Mouse (Mus musculus) urinary bladder, postnatal 10 days (tissue): ENCODE measurements around the gene Olfr527.

ENCODE experiments used
- DNase-seq: peaks from one replicate; pipeline ENCODE4 v3.0.0; 2022; ENCODE audit warnings: low spot score

Olfr527 gene

DNA sequence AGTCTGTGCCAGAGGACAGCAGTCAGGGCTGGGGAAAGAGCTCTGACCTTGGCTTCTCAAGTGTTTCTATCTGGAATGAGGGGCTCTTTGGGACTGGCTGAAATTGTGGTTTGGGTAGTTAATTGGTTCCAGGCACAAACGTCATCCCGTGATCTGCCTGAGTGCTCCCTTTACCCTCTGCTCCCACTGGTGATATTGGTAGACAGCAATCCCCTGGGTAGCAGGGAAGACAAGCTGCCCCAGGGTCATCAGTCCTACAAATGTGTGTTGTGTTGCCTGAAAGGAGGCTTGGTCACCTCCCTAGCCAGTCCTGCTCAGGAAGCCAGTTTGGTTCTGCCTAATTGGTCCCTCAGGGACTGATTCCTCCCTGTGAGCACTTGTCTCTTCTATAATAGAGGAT lies at the start of gene Olfr527:
Olfr527 (plus strand) TSS at position 301 of the 400 bp plus-strand sequence.
- no peak for DNase-seq

DNA sequence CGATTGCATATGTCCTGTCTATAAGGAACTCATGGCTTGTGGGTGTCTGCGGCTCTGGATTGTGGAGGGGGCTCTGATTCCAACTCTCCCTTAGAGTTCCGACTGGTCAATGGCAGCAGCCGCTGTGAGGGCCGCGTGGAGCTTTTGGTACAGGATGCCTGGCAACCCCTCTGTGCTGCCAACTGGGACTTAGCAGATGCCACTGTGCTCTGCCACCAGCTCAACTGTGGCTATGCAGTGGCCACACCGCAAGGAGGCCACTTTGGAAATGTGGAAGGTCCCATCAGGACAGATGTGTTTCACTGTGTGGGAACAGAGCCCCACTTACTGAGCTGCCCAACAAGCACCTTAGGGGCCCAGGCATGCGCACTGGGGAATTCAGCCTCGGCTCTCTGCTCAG lies 38.1 kb upstream of the Olfr527 start:
- no peak for DNase-seq

DNA sequence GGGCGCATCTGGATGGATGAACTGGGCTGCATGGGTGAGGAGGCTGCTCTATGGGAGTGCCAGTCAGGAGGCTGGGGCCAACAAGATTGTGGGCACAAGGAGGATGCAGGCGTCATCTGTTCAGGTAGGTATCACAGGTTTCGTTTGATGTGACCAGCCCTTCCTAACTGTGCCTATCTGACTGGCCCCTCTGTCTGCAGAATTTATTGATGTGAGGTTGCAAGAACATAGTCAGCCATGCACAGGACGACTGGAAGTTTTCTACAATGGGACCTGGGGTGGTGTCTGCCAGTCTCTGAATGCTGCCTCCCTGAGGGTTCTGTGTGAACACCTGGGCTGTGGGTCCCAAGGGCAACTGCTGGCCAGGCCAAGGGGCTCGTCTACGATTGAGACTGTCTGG lies 36.9 kb upstream of the Olfr527 start:
- no peak for DNase-seq

DNA sequence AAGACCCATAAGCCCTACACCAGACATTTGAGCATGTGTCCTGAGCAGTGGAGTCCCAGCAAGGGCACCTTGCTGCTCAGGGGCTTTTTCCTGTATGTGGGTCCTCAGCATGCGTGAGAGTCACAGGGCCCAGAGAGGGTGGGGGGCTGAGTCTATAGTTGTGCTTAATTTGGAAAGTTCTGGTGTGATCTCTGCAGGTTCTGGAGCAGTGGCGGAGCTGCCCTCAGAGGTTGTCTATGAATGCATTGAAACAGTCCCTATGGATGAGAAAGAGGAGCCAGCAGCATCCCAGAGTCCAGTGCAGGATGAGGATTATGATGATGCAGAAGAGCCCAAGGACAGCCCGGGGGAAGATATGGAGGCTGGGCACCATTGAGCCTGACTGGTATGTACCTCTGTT lies 34.4 kb upstream of the Olfr527 start:
- no peak for DNase-seq

DNA sequence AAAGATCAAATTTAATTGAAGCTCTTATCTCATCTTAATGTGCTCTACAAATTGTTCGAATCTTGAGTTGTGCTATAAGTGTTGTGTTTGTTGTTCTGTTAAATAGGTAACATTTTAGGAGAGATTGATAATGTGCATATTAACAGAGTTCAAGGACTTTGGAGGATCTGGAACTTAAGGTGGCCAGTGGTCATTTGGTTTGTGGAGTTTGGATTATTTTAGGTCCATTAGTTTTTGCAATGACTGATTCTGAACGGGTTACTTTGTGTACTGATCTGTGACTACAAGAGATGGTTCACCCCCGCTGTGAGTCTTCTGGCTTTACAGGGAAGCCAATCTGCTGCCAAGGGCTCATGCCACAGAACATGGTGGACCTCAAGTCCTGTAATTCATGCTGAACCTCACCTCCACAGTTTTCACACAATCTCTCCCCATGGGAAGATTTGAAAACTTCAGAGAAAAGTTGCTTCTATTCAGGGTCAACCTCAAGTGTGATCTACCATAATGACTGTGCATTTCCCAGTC lies 13.9 kb upstream of the Olfr527 start:
- DNase-seq = no peak

DNA sequence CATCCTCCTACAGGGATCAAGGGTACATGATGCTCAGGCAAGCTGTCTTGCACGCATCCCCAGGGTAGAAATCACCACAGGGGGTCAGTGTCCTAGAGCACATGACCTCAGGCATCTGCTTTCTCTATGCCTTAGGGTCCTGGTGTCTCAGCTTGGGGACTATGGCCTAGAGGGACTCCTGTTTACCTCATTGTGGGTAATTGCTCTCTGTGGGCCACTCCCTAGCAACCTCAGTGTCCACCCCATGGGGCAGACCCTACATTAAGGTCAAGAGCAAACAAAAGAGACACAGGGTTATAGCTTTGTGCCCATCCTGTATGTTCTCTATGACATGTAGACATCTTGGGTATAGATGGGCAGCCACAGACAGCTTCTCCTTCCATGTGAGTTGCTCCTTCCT lies 13.3 kb upstream of the Olfr527 start, which contains the start of gene Olfr525:
Olfr525 (plus strand) TSS at position 301 of the 400 bp plus-strand sequence.
- DNase-seq = no peak

DNA sequence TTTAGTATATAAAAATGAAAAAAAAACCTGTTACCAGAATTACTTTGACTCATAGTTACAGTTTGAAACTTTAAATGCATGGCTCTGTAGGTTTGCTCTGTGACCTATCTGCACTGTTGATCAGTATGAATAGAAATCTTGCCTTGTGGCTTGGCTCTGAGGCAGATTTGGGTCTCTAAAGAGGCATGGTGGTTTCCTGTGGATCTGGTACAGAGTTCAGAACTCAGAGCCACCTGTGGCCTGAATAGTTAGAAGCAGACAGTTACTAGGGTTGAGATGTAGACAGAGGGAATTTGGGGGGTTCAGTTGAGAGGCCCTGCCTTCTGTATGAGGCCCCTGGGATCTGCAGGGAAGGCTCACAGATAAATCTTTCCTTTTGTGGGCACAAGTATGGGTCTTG lies 12.7 kb upstream of the Olfr527 start:
- DNase-seq = no peak

DNA sequence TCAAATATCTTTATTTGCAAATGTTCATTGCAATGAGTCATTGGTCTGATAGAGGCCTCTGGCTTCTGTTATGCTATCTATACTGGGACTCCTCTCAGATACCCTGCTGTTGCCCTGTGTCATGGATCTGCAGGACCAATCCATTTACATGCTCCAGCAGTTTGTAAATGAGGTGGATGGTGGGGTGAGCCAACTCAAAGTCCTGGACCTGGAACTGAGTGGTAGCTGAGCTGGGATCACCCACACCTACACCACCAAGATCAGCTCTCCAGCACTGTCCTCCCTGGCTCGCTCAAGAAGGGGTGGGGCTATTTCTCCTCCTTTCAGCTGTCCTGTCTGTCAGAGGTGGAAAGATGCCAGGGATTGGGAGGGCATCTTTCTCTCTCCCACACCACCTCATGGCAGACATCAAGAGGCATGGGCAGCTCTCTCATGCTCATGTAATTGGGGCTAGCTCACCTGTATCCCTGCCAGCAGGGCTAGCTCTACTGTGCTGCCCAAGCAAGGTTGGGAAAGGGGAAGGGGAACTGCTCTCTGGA lies 4.0 kb upstream of the Olfr527 start:
- DNase-seq = no peak

DNA sequence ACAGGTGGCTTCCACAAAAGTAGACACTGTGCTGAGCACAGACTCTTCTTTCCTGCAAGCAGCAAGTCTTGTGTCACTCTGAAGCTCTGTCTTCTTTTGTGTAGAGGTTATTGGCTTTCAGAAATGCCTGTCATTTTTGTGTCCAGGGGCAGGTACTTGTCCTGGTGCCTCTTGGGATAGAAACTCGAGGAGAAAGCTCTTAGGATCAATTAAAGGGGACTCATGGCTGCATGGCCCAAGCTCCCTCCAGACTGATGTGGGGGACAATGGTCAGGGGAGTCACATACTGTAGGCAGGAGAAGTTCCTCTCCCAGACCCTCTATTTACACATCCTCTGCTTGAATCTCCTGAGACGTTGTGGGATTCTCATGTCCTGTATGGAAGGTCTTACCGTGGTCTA lies 27.8 kb downstream of the Olfr527 start, which contains the start of gene Olfr60:
Olfr60 (minus strand) TSS at position 101 of the 400 bp plus-strand sequence.
- DNase-seq = no peak

DNA sequence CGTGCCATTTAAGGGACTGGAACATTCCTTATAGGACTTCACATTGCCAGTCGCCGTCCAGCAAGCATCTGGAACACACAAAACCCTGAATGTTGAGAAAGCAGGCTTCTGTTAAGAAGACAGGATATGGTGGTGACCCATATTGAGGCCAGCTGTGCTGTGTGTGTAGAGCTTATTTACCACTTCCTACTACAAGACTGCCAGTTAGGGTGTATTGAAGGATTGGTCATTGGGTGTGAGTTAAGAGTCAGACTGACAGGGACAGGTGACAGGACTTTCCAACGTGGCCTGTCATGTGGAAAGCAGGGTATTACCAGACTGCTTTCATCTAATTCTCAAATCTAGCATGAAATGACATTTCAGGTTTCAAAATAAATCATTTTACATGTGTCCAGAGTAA lies 40.5 kb downstream of the Olfr527 start:
- DNase-seq = no peak

DNA sequence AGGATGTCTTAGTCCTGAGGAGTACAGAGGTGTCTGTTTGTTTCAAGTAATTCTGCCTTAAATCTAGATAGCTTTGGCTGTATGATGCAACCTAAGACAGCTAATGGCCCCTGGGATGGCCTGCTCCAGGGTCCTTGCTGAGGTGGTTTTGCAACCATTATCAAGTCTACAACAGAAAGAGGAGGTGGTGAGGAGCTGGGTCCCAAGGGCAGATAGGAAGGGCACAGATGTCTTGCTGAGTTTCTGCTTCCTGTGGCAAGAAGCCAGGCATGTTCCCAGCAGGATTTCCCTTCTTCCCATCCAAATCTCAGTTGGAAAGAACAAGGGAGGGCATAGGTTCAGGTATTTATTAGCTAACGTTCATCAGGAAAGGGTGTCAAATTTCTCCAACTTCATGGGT lies 42.4 kb downstream of the Olfr527 start, which contains the start of gene Olfr530:
Olfr530 (minus strand) TSS at position 101 of the 400 bp plus-strand sequence.
- DNase-seq = no peak

DNA sequence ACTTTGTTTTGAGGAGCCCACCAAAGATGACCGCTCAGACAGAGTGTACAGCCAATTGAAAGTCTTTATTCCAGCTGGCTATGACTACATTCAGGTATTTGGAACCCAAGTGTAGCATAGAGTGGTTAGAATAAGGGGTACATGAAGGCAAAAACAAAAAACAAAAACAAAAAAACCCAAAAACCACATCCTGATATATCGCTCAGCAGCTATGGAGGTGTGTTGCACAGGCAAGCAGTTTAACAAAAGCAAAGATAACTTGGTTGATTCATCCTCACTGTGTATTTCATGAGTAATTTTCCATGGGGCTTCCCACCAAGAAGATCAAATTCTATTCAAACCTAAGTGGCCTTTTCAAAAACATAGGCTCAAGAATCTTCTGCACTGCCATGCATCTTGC lies 43.1 kb downstream of the Olfr527 start:
- no peak for DNase-seq
